Mouse (Mus musculus) kidney, embryonic 16.5 days (tissue): ENCODE data around the gene Zyg11b. TPM values are rescaled to one million over a fixed set of nuclear protein-coding genes. Genes with fewer than 3 reads are reported as not detected.

ENCODE experiments used
- ATAC-seq: fragments of 200-750 bp; cut with Nextera tagmentation; 2 replicates; pipeline ENCODE4 v1.8.0; 2017; ENCODE audit warnings: moderate TSS enrichment; ENCODE audit not compliant: low FRiP score, low TSS enrichment
- H3K27ac ChIP-seq: fragments of 300-500 bp; sonication (generic); 2 replicates; pipeline ENCODE4 v1.5.1; 2014; ENCODE audit warnings: low read length
- H3K27me3 ChIP-seq: fragments of 300-500 bp; sonication (generic); 2 replicates; pipeline ENCODE4 v1.6.1; 2014; ENCODE audit warnings: low read length, control low read depth, mixed read lengths; ENCODE audit not compliant: insufficient read depth
- H3K36me3 ChIP-seq: fragments of 300-500 bp; sonication (generic); 2 replicates; pipeline ENCODE4 v1.6.1; 2014; ENCODE audit warnings: low read length, control low read depth, mixed read lengths; ENCODE audit not compliant: insufficient read depth
- H3K4me1 ChIP-seq: fragments of 300-500 bp; sonication (generic); 2 replicates; pipeline ENCODE4 v1.6.1; 2014; ENCODE audit warnings: low read length, control low read depth, mixed read lengths; ENCODE audit not compliant: insufficient read depth
- H3K4me2 ChIP-seq: fragments of 300-500 bp; sonication (generic); replicated peaks from 2 replicates; pipeline ENCODE4 v1.6.1; 2014; ENCODE audit warnings: low read depth, low read length
- H3K4me3 ChIP-seq: fragments of 300-500 bp; sonication (generic); 2 replicates; pipeline ENCODE4 v1.5.1; 2014; ENCODE audit warnings: mild to moderate bottlenecking, low read length
- H3K9ac ChIP-seq: fragments of 300-500 bp; sonication (generic); replicated peaks from 2 replicates; pipeline ENCODE4 v1.6.1; 2014; ENCODE audit warnings: low read length
- H3K9me3 ChIP-seq: fragments of 300-500 bp; sonication (generic); 2 replicates; pipeline ENCODE4 v1.6.1; 2016; ENCODE audit warnings: low read length, control low read depth
- WGBS: fragments of 180-500 bp; shearing (Covaris S2); extraction: QIAGEN DNeasy Blood & Tissue Kit; methylation state at CpG from one replicate; pipeline ENCODE4 v1.1.7; 2014; 5-methylcytosine and 5-hydroxymethylcytosine counted together
- polyA plus RNA-seq: library from polyadenylated mRNA; unstranded; fragments of >200 nt; fragmentation: Nextera tagmentation; extraction: Ambion mirVana; gene quantifications from 2 replicates; pipeline ENCODE4 v1.2.1, GENCODE M21; 2015

Gene Zyg11b
- polyA plus RNA-seq, 1 experiment from 2014 or later: 11.6 TPM

DNA sequence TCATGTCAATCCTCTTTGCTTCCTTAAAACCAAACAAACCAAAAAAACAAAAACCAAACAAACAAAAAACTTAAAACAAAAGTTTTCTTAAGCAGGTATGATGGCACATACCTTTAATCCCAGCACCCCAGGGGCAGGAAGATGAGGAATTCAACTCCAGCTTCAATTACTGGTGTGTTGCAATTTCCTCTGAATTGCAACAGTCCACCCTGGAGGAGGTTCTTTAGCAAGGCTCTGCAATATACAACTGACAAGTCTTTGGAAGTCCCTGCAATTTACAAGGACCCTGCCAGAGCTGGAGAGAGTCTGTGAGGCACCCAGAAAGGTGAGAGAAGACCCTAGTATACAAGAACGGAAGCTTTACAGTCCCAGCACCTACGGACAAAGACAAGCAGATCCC, 87.9 kb downstream of the Zyg11b start:
- Histone ChIP-seq H3K36me3 (no peaks in the 10 kb centered on the region), H3K9me3 (no peaks in the 10 kb centered on the region), H3K9ac (no peak overlapping the region), H3K27ac (no peak overlapping the region), H3K4me1 (no peaks in the 10 kb centered on the region; the same call in 1 of the 2 replicates), H3K4me2 (no peak overlapping the region), H3K27me3 (peaks cover 14% of the 10 kb centered on the region), H3K4me3 (no peak overlapping the region)
- 81% methylated on average over 2 of the region's 2 CpGs for WGBS
- ATAC-seq: no peak

DNA sequence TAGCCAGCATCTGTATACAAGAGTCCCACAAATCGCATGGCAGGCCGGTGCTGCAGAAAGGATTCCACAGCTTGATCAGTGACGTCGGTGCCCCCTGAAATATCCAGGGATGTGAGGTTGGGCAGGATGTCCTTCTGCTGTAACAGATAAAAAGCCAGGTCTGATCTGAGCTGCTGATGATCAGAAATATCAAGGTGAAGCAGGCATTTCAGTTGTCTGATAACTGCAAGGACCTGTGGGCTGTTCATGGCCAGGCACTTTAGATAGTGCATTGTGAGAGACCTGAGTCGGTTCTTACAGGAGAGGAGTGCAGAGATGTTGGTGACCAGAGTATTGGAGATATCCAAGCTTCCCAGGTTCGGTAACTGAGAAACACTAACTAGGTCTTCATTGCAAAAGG, 96.3 kb downstream of the Zyg11b start:
- no peak overlapping the region for H3K4me3 ChIP-seq
- no peaks in the 10 kb centered on the region for H3K36me3 ChIP-seq
- H3K4me2 ChIP-seq: no peak overlapping the region
- 88% methylated on average over 6 of the region's 6 CpGs for WGBS
- H3K4me1 ChIP-seq: 0 out of 2 replicates have a peak, but pooled peaks cover 4% of the 10 kb centered on the region
- H3K9ac ChIP-seq: no peak overlapping the region
- no peak overlapping the region for H3K27ac ChIP-seq
- no peaks in the 10 kb centered on the region for H3K27me3 ChIP-seq
- ATAC-seq: no peak
- H3K9me3 ChIP-seq: no peaks in the 10 kb centered on the region

DNA sequence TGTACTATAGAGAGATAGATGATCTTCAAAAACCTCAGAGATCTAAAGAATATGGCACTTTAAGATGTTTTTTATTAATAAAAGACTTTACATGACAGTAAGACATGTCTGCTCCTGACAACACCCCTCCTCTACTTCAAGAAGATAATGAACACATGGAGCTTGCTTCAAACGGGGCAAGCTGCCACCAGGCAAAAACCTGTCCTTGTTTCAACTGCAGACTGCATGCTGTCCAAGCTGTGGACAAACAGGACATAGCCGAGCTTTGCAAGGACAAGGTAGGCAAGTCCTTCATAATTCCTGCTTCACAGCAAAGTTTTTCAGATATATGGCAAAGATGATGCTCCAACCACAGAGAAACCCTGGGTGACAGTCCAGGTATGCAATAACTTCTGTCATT, 101.7 kb downstream of the Zyg11b start:
- no peaks in the 10 kb centered on the region for H3K27me3 ChIP-seq
- WGBS: 75% methylated on average over 2 of the region's 2 CpGs
- 0 out of 2 replicates have a peak, but pooled peaks cover 7% of the 10 kb centered on the region for H3K4me1 ChIP-seq
- H3K4me2 ChIP-seq: no peak overlapping the region
- no peak overlapping the region for H3K27ac ChIP-seq
- H3K36me3 ChIP-seq: no peaks in the 10 kb centered on the region
- H3K9me3 ChIP-seq: no peaks in the 10 kb centered on the region
- no peak for ATAC-seq
- H3K9ac ChIP-seq: no peak overlapping the region
- no peak overlapping the region for H3K4me3 ChIP-seq

DNA sequence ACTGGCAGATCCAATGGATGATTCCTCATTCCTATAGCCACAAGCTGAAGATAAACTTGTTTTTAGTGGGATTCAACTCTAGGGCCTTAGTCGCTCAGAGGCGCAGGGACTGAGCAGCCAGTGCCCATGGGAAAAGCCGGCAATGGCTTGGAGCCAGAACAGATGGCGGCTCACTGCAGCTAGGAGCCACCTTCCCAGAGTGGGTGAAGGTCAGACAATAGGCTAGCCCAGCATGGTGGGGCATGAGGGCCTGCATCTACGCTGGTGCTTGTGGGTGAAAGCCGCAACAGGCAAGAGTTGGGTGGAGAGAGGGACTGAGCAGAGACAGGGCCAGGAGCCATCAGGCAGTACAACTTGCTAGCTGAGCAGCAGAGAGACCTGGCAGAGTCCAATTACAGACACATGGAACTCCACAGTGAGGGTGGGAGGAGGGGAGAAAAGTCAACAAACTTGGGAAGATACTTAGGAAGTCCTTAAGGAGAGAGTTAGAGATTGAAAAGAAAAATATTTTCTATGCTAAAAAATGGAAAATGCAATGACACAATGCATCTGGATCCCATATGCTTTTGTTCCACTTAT, 104.5 kb downstream of the Zyg11b start:
- H3K4me1 ChIP-seq: 0 out of 2 replicates have a peak, but pooled peaks cover 3% of the 10 kb centered on the region
- no peak overlapping the region for H3K4me2 ChIP-seq
- H3K27ac ChIP-seq: no peak overlapping the region
- 50% methylated on average over 6 of the region's 6 CpGs for WGBS
- H3K9ac ChIP-seq: no peak overlapping the region
- H3K36me3 ChIP-seq: no peaks in the 10 kb centered on the region
- no peak for ATAC-seq
- H3K9me3 ChIP-seq: no peaks in the 10 kb centered on the region
- no peak overlapping the region for H3K4me3 ChIP-seq
- H3K27me3 ChIP-seq: no peaks in the 10 kb centered on the region

DNA sequence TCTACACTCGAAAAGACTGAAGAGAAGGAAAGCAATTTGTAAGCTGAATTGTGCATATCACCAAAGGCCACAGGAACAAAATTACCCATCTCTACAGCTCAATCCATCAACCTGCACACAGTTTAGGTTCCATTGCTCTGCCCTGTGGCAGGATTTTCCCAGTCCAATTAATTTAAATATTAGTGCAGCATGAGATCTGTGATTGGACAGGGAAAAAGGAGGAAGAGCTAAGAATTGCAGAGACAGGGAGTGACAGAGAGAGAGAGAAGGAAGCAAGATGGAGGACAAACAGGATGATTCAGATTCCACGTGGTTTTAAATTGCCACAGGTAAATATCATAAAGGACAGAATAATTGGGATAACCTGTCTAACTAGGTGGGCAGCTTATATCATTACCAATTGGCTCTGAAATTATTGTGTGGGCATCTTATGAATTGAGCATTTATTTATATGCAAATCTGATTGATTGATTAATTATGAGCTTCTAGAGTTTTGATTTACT, 108.0 kb downstream of the Zyg11b start:
- Histone ChIP-seq H3K27me3 (no peaks in the 10 kb centered on the region), H3K9ac (no peak overlapping the region), H3K4me3 (no peak overlapping the region), H3K4me1 (0 out of 2 replicates have a peak, but pooled peaks cover 3% of the 10 kb centered on the region), H3K27ac (no peak overlapping the region), H3K36me3 (no peaks in the 10 kb centered on the region), H3K9me3 (no peaks in the 10 kb centered on the region), H3K4me2 (no peak overlapping the region)
- WGBS: 77% methylated on average over 2 of the region's 2 CpGs
- no peak for ATAC-seq

DNA sequence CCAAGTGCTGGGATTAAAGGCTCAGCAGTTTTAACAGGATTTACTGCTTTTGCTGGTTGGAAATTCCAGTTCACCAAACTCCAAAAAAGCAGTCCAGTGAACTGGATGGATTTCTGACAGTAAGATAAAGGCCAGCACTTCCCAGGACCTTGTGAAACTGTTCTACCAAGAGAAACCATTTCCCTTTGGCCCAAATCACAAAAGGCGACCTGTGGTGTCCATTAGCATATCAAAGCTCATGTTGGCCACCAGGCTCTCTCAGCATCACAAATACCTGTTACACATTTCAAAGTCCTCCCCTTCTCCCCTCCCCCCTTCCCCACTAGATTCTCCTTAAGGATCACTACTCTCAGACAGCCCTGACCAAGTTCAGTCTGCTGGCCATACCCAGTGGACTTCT, 118.6 kb downstream of the Zyg11b start:
- ATAC-seq: no peak
- no peaks in the 10 kb centered on the region for H3K9me3 ChIP-seq
- H3K4me3 ChIP-seq: no peak overlapping the region
- H3K36me3 ChIP-seq: no peaks in the 10 kb centered on the region
- no peak overlapping the region for H3K27ac ChIP-seq
- no peaks in the 10 kb centered on the region for H3K4me1 ChIP-seq
- 58% methylated on average over 1 of the region's 1 CpGs for WGBS
- no peak overlapping the region for H3K9ac ChIP-seq
- H3K27me3 ChIP-seq: no peaks in the 10 kb centered on the region
- H3K4me2 ChIP-seq: no peak overlapping the region

Other genes starting within 250 kb of the Zyg11b start
- gene Podn, start 204.7 kb downstream of the Zyg11b start, polyA plus RNA-seq: 0.69 and 0.82 TPM in 2 replicates
- 264 and 288 TPM in 2 replicates for gene Scp2, start 156.1 kb downstream of the Zyg11b start, polyA plus RNA-seq
- 44.8 and 50.0 TPM in 2 replicates for gene Echdc2, start 135.7 kb downstream of the Zyg11b start, polyA plus RNA-seq
- 0.26 and 0.39 TPM in 2 replicates for gene Zyg11a, start 83.0 kb downstream of the Zyg11b start, polyA plus RNA-seq
- 52.9 and 54.1 TPM in 2 replicates for gene Coa7, start 27.0 kb upstream of the Zyg11b start, polyA plus RNA-seq
- 0.29 and 1.1 TPM in 2 replicates for gene Shisal2a, start 82.3 kb upstream of the Zyg11b start, polyA plus RNA-seq
- 65.2 and 65.4 TPM in 2 replicates for gene Gpx7, start 105.9 kb upstream of the Zyg11b start, polyA plus RNA-seq
- gene Tut4, start 158.3 kb upstream of the Zyg11b start, polyA plus RNA-seq: 55.1 and 72.0 TPM in 2 replicates